Mouse (Mus musculus) right cerebral cortex, postnatal 4 days (tissue): ENCODE data around the gene Myh9.
"Not testable (repeated sequence)": the region's sequence is repeated elsewhere in the genome, so short reads cannot be mapped to it uniquely, and the experiment has no call there.

Source experiments
- DNase-seq: peaks from one replicate; pipeline ENCODE4 v3.0.0-alpha.2; 2022

The Myh9 gene

GRCm38 (mm10) chr15:77867231-77867968, 25.4 kb upstream of the Myh9 start:
- DNase-seq, result not testable (repeated sequence)

GRCm38 (mm10) chr15:77866583-77867220, 24.7 kb upstream of the Myh9 start:
- DNase-seq, result no peak

- DNase-seq, result no peak
Measured at GRCm38 (mm10) chr15:77864063-77864758, 22.2 kb upstream of the Myh9 start.

- DNase-seq, result no peak
Measured at GRCm38 (mm10) chr15:77862991-77863972, 21.3 kb upstream of the Myh9 start.

GRCm38 (mm10) chr15:77860081-77860665, 18.2 kb upstream of the Myh9 start:
- no peak for DNase-seq

- peak; percentile 54 for DNase-seq
Measured at GRCm38 (mm10) chr15:77857662-77858156, 15.7 kb upstream of the Myh9 start.

- no peak for DNase-seq
Measured at GRCm38 (mm10) chr15:77856541-77856940, 14.6 kb upstream of the Myh9 start.

- no peak for DNase-seq
Measured at GRCm38 (mm10) chr15:77855301-77855700, 13.3 kb upstream of the Myh9 start.

GRCm38 (mm10) chr15:77852001-77852400, 10.0 kb upstream of the Myh9 start:
- no peak for DNase-seq

- DNase-seq, result no peak
Measured at GRCm38 (mm10) chr15:77851136-77851535, 9.2 kb upstream of the Myh9 start.

GRCm38 (mm10) chr15:77849572-77850229, 7.7 kb upstream of the Myh9 start:
- DNase-seq, result no peak

- DNase-seq, result no peak
Measured at GRCm38 (mm10) chr15:77849039-77849436, 7.1 kb upstream of the Myh9 start.

- no peak for DNase-seq
Measured at GRCm38 (mm10) chr15:77848415-77849038, 6.6 kb upstream of the Myh9 start.

- DNase-seq, result no peak
Measured at GRCm38 (mm10) chr15:77847826-77848225, 5.9 kb upstream of the Myh9 start.

GRCm38 (mm10) chr15:77847108-77847507, 5.1 kb upstream of the Myh9 start:
- no peak for DNase-seq

- not testable (repeated sequence) for DNase-seq
Measured at GRCm38 (mm10) chr15:77845931-77846595, 4.1 kb upstream of the Myh9 start.

- no peak for DNase-seq
Measured at GRCm38 (mm10) chr15:77844955-77845635, 3.1 kb upstream of the Myh9 start.

GRCm38 (mm10) chr15:77844048-77844447, 2.1 kb upstream of the Myh9 start:
- no peak for DNase-seq

- not testable (repeated sequence) for DNase-seq
Measured at GRCm38 (mm10) chr15:77843494-77844041, 1.6 kb upstream of the Myh9 start.
